Mouse (Mus musculus): ENCODE data around the gene B020011L13Rik.
"Not testable (repeated sequence)": the region's sequence is repeated elsewhere in the genome, so short reads cannot be mapped to it uniquely, and the experiment has no call there.

The B020011L13Rik gene

GRCm38 (mm10) chr1:117780833-117781232 is at the start of gene B020011L13Rik:
B020011L13Rik (plus strand) TSS chr1:117781133.
- DNase-seq (ENCODE audit: low read depth, low spot score) = not testable (repeated sequence)

- not testable (repeated sequence) for DNase-seq (ENCODE audit: low read depth, low spot score)
Measured at GRCm38 (mm10) chr1:117816271-117816670, 35.3 kb downstream of the B020011L13Rik start.

GRCm38 (mm10) chr1:117829781-117830180 is 48.8 kb downstream of the B020011L13Rik start, which contains the start of gene Gm28360:
Gm28360 (plus strand) TSS chr1:117830081.
- DNase-seq (ENCODE audit: low read depth, low spot score) = not testable (repeated sequence)

GRCm38 (mm10) chr1:117851718-117852117 is 70.8 kb downstream of the B020011L13Rik start:
- not testable (repeated sequence) for DNase-seq (ENCODE audit: low read depth, low spot score)
